Mouse (Mus musculus): Measurements from ENCODE around the gene Plcd3. TPM values are rescaled to one million over a fixed set of nuclear protein-coding genes. Genes with fewer than 3 reads are reported as not detected.

The Plcd3 gene
- polyA plus RNA-seq, 1 experiment: 36.8 TPM

GRCm38 (mm10) chr11:103098531-103099190, 2.8 kb downstream of the Plcd3 start:
- no peak for DNase-seq (ENCODE audit: low spot score)

DNA sequence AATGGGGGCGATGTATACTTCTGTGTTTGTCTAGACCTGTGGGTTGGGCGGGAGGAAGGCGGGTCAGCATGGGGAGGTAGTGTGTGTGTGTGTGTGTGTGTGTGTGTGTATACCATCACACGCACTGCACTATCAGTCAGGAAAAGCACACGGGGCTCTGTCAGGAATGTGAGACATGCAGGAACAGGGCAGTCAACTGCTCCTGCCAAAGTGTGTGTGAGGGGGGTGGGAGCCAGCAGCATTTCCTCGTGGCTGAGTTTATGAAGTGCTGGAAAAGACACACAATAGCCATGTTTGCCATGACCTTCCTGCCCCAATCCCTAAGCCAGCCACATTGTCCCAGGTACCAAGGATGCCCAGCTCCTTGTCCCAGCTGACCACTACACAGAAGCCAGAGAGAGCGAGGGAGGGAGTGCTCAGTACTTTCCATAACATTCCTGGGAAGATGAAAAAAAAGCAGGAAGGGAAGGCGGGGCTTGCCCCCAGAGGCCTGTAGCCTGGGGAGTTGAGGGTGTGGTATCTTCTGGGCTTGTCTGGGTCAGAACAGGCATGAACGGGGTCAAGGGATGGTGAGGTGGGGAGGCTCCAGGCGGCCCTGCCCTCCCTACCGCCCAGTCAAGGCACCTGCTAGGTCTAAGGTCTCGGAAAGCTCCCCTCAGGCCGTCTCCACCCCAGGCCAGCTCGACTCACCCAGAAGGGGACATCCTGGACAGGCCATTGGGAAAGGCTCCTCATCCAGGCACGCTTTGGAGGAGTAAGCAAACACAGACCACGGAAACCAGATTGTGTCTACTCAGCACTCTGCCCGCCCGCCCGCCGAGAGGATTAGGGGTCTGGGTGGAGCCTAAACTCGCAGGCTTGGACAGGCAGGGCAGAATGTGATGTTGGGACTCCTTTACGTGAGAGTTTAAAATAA, 4.2 kb downstream of the Plcd3 start:
- peak; percentile 54 for DNase-seq (ENCODE audit: low spot score)

DNA sequence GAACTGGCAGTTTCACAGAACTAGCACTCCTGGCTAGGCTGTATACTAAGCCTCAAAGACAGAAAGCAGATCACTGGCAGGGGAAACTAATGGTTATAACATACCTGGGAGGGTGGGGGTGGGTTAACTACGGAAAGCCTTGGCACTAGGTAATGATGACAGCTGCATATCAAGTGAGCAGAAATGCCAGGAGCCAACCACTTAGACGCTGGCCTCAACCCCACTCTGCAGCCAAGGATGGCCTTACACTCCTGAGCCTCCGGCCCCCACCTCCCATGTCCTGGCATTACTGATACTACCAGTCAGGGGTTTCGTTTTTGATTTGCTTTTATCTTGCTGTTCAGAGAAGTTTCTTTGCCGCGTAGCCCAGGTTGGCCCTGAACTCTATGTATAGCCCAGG, 5.7 kb downstream of the Plcd3 start:
- DNase-seq (ENCODE audit: low spot score): no peak

GRCm38 (mm10) chr11:103095107-103095670, 6.3 kb downstream of the Plcd3 start:
- peak; percentile 25 for DNase-seq (ENCODE audit: low spot score)

- DNase-seq (ENCODE audit: low spot score): peak; percentile 41
These were observed 7.3 kb downstream of the Plcd3 start for GRCm38 (mm10) chr11:103093862-103094833.

DNA sequence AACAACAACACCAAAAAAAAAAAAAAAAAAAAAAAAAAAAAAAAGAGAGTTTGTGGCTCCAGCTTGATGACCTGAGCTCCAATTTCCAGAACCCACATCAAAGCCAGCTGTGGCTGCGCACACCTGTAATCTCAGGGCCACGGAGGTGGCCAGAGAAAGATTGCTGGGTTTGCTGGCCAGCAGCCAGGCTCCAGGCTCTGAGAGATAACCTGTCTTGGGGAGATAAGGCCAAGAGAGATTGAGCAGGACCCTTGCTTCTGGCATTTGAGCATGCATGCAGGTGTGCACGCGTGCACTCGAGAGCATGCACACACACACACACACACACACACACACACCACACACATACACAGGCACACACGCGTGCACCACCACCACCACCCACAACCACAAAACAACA, 8.2 kb downstream of the Plcd3 start:
- DNase-seq (ENCODE audit: low spot score): no peak

DNA sequence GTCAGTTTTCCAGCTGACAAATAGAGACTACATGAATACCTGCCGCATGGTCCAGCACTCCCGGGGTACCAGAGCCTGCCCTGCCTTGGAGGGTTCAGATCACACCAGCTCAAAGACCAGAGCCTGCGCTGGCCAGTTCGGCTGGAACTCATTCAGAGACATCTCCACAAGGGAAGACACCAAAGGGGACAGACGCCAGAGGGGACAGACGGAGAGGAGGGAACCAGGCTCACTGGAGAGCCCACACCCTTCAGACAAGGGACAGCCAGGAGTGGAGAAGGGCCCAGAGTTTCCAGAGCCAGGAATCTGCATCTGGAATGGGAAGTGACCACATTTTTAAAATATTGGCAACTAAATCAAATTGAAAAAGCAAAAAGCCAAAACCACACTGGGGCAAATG, 19.8 kb downstream of the Plcd3 start:
- no peak for DNase-seq (ENCODE audit: low spot score)

DNA sequence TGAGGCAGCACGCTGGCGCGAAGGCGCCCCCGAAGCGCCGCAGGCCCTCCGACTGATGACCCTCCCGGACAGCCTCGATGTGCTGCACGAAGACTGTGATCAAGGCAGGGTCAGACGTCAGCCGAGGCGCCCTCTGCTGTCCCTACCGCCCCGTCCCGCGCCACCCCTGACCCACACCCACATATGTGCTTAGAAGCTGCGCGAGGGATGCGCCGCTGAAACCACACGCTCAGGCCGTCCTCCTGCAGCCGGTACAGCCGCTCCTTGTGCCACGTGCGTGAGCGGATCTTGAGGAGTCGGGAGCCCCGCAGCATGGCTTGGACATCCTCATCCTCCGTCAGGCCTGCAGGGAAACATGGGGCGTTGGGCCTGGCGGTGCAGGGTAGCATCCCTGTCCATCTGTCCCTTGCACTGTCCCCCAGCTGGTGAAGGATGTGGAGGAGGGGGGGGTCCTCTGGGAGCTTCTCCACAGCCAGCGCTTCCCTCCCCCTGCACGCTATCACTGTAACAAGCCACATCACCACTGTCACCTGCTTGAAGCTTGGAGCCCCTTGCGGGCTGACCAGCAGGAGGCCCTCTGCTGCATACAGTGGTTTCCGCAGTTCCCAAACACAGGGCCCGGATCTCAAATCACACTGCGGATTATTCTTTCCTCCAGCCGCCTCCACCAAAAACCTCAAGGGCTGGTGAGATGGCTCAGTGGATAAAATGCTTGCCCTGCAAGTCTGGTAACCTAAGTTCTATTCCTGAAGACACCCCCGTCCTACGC, 21.0 kb downstream of the Plcd3 start:
- no peak for DNase-seq (ENCODE audit: low spot score)

- DNase-seq (ENCODE audit: low spot score): no peak
These were observed 23.3 kb downstream of the Plcd3 start for GRCm38 (mm10) chr11:103078131-103078530.

DNA sequence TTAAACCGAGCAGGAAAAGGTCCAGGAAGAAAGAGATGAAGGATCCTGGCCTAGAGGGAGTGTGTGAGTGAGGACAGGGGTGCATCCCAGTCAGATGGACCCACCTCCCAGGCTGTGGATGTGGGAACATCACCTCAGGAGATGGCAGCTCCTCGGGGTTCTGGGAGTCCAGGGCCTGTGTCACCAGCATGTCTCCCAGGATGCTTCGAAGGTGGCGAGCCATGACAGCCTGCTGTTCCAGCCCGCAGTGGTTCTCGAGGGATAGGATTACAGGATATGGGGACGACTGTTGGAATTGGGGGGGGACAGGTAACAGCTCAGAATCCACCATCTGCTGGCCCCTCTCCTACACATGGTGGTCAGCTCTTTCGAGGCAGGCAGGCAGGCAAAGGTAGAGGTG, 24.9 kb downstream of the Plcd3 start:
- DNase-seq (ENCODE audit: low spot score): no peak

DNA sequence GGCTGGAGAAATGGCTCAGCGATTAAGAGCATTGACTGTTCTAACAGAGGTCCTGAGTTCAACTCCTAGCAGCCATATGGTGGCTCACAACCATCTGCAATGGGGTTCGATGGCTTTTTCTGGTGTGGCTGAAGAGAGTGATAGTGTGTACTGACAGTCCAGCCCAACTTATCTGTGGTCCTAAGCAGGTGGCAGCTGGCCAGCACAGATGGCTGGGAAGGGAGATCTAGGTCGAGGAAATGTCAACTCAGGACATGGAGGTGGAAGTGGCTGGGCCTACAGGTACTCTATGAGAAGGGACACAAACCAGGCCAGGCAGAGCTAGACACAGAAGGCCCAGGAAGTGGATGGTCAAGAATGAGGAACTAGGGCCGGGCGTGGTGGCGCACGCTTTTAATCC, 25.4 kb downstream of the Plcd3 start:
- no peak for DNase-seq (ENCODE audit: low spot score)

DNA sequence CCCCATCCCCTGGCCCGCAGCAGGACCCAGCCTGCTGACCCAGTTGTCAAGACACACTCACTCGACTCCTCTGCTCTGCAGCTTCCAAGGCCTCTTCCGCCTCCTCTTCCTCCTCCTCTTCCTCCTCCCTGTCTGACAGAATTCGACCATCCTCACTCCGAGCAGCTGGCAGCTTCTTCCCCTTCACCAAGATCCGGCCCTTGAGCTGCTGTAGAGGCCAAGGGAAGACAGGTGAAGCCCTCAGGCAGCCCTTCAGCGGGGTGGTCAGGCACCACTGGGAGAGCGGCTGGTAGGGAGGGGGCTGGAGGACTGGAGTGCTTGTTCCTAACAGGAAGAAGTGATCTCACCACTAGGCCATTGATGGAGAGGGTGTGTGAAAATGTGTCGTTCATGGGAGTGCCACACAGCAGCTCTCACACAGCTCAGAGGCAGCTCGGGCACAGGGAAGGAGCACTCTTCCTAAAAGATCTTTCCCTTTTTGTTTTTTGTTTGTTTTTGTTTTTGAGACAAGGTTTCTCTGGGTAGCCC, 26.6 kb downstream of the Plcd3 start:
- DNase-seq (ENCODE audit: low spot score): no peak

GRCm38 (mm10) chr11:103074121-103074650, 27.3 kb downstream of the Plcd3 start:
- no peak for DNase-seq (ENCODE audit: low spot score)

DNA sequence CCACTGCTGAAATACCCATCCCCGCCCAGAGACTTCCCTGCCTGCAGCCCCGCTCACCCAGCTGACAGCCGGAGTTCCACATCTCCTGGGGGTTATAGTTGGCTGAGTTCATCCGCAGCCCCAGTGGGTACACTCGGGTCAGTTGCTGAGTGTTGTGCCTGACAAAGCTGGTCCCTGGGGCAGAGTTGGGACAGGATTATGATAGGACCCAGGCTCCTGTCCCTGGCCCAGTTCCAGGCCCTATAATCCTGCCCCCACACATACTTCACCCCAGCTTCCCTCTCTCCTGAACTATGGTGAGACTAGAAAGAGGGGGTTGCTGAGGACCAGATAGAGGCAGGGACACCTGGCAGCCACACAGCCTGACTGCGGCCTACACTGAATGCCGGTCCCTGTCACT, 27.8 kb downstream of the Plcd3 start:
- DNase-seq (ENCODE audit: low spot score): no peak

GRCm38 (mm10) chr11:103070322-103070880, 31.1 kb downstream of the Plcd3 start:
- DNase-seq (ENCODE audit: low spot score): no peak

DNA sequence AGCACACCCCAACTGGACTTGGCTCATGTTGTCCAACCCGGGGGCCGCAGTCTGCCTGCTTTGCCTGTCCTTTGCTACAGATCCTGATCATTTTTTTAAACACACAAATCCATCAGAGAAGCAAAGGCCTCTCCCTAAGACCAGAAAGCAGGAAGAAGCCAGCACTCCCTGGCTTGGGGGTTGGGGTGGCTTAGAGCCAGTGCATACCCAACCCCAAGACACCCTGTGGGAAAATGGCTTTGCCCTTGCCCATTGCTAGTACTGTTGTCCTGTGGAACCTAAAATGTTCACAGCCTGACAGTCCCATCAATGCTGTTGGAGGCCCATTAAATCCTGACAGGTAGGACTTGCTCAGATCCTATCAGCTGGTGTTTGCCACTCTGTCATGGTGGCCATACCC, 31.7 kb downstream of the Plcd3 start:
- no peak for DNase-seq (ENCODE audit: low spot score)

GRCm38 (mm10) chr11:103068884-103069283, 32.6 kb downstream of the Plcd3 start:
- DNase-seq (ENCODE audit: low spot score): no peak

- DNase-seq (ENCODE audit: low spot score): no peak
These were observed 33.2 kb downstream of the Plcd3 start for GRCm38 (mm10) chr11:103068272-103068671.

DNA sequence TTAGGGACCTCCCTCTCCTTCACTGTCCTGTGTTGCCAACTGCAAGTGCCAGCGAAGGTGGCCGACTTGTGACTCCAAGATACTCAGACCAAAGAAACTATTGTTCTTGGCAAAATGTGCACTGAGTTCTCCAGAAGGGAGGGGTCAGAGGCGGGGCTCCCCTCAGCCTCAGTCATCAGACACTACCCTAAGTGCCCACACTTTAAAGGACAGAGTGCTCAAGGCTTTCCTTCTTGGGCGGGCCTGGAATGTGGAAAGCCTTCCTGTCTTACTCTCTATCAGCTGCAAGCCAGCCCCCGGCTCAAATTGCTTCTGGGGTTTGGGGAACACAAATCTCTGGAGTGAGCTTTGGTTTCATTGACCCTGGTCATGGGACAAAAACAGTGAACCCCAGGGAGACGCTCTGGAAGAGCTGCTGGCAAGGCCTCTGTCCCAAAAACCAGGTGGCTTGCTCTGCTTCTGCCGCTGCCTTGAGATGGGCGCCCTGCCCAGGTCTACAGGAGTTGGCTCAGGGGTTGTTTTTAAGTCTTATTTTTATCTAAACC, 33.9 kb downstream of the Plcd3 start:
- DNase-seq (ENCODE audit: low spot score): no peak

- DNase-seq (ENCODE audit: low spot score): no peak
These were observed 34.5 kb downstream of the Plcd3 start for GRCm38 (mm10) chr11:103067051-103067361.

Data from urinary bladder, adult 2 months (tissue).